In the genomic region with DNA sequence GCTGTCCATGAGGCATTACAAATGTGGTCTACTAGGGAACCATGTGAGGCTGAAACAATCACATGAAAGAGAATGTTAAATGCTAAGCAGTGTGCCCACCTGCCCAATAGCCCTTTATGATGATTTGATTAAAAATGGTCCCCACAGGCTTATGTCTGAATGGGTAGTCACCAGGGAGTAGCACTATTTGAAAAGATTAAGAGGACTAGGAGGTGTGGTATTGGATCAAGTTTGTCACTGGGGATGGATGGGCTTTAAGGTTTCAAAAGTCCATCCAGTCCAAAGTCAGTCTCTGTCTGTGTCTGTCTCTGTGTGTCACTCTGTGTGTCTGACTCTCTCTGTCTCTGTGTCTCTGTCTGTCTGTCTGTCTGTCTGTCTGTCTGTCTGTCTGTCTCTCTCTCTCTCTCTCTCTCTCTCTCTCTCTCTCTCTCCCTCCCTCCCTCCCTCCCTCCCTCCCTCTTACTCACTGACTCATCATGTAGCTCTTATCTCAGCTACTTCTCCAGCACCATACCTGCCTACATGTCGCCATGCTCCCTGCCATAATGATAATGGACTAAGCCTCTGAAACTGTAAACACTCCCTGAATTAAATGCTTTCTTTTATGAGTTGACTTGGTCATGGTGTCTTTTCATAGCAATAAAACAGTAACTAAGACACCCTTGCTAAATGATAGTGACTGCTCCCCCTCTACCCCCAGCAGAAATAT, we compare ENCODE assay signal across 12 mouse cellular contexts.
"Had no signal": no experiment of that assay in that cellular context is flagged by ENCODE, and none has a peak within 500 bp of the region (broad histone marks: within the 10 kb centered on the region; RNA-seq: fewer than 3 reads in every experiment).

No protein-coding gene starts in this region.

- H3K27ac ChIP-seq: kidney, embryonic 15.5 days; limb, embryonic 10.5 days; midbrain, embryonic 13.5 days; neural tube, embryonic 15.5 days had no signal

- H3K4me2 ChIP-seq: kidney, embryonic 15.5 days; midbrain, embryonic 13.5 days; neural tube, embryonic 15.5 days had no signal

- H3K27me3 ChIP-seq: kidney, embryonic 15.5 days; midbrain, embryonic 13.5 days; neural tube, embryonic 15.5 days had no signal

- ATAC-seq: intestine, embryonic 16.5 days; lung, postnatal 0 days; midbrain, embryonic 13.5 days had no signal

- H3K36me3 ChIP-seq: kidney, embryonic 15.5 days; limb, embryonic 10.5 days; midbrain, embryonic 13.5 days; neural tube, embryonic 15.5 days had no signal

- H3K9me3 ChIP-seq: kidney, embryonic 15.5 days; limb, embryonic 10.5 days; midbrain, embryonic 13.5 days; neural tube, embryonic 15.5 days had no signal

- H3K4me3 ChIP-seq: kidney, embryonic 15.5 days; limb, embryonic 10.5 days; midbrain, embryonic 13.5 days; neural tube, embryonic 15.5 days had no signal

- DNase-seq: kidney, adult 2 months; kidney, postnatal 14 days; lung, adult 2 months; lung, postnatal 36 days; thymus, adult 18-20 months; thymus, postnatal 14 days had no signal

- H3K9ac ChIP-seq: kidney, embryonic 15.5 days; midbrain, embryonic 13.5 days; neural tube, embryonic 15.5 days had no signal

- H3K4me1 ChIP-seq: kidney, embryonic 15.5 days; limb, embryonic 10.5 days; midbrain, embryonic 13.5 days; neural tube, embryonic 15.5 days had no signal
